ENCODE assay signal across 19 mouse cellular contexts in genomic region chr9:101996183-101996582, GRCm38 (mm10).
DNase-seq lines count a peak whose midpoint lies in the region; ATAC-seq lines count a peak whose summit lies in the region.
"Had no signal": no experiment of that assay in that cellular context is flagged by ENCODE, and none has a peak within 500 bp of the region (broad histone marks: within the 10 kb centered on the region; RNA-seq: fewer than 3 reads in every experiment).

No protein-coding gene starts in this region.

- no peak for DNase-seq in kidney, adult 11 months
- DNase-seq: cerebellum, adult 9-10 months; embryo, embryonic 11 days; gastrocnemius, postnatal 36 days; kidney, adult 9 months; kidney, postnatal 4 days; lung, postnatal 10 days; thymus, postnatal 25 days had no signal

- H3K36me3 ChIP-seq in erythroblast, embryonic 14.5 days (ENCODE audit: control insufficient read depth) = peaks cover 4% of the 10 kb centered on the region
- H3K36me3 ChIP-seq in hindbrain, embryonic 15.5 days = peaks cover 3% of the 10 kb centered on the region; the same call in 1 of the 2 replicates
- H3K36me3 ChIP-seq in hindbrain, embryonic 16.5 days (ENCODE audit: control insufficient read depth, insufficient read depth, low read length) = 0 out of 2 replicates have a peak, but pooled peaks cover 4% of the 10 kb centered on the region
- no peaks in the 10 kb centered on the region for H3K36me3 ChIP-seq in intestine, embryonic 16.5 days (ENCODE audit: control insufficient read depth, insufficient read depth, low read length)
- H3K36me3 ChIP-seq: embryonic facial prominence, embryonic 15.5 days; heart, embryonic 15.5 days had no signal

- peak overlapping the region; percentile 61 for H3K4me3 ChIP-seq in erythroblast, embryonic 14.5 days (replicated peaks)
- H3K4me3 ChIP-seq in hindbrain, embryonic 15.5 days = no peak overlapping the region
- no peak overlapping the region for H3K4me3 ChIP-seq in hindbrain, embryonic 16.5 days (ENCODE audit: low read length)
- no peak overlapping the region for H3K4me3 ChIP-seq in intestine, embryonic 16.5 days (ENCODE audit: low read length)
- H3K4me3 ChIP-seq: embryonic facial prominence, embryonic 15.5 days; forebrain, embryonic 13.5 days; heart, embryonic 15.5 days had no signal

- 66% methylated on average over 7 of the region's 7 CpGs for WGBS in hindbrain, embryonic 15.5 days
- WGBS in hindbrain, embryonic 16.5 days = 72% methylated on average over 7 of the region's 7 CpGs
- 73% methylated on average over 7 of the region's 7 CpGs for WGBS in intestine, embryonic 16.5 days

- ATAC-seq in erythroblast, adult 5-6 weeks (replicated peaks; ENCODE audit: low FRiP score, poor library complexity, severe bottlenecking) = no peak; the same call in 1 of the 2 replicates
- ATAC-seq in hindbrain, embryonic 15.5 days (ENCODE audit: low FRiP score, low read depth) = no peak
- ATAC-seq in hindbrain, embryonic 16.5 days = no peak
- ATAC-seq in erythroid progenitor cell, adult 5-6 weeks (replicated peaks; ENCODE audit: low FRiP score, poor library complexity, severe bottlenecking) = peak; percentile 5; the same call in 1 of the 2 replicates
- ATAC-seq in megakaryocyte-erythroid progenitor cell, adult 5-6 weeks (replicated peaks; ENCODE audit: low FRiP score, low TSS enrichment, poor library complexity, severe bottlenecking) = peak; percentile 9; the same call in 1 of the 2 replicates
- no peak for ATAC-seq in intestine, embryonic 16.5 days
- ATAC-seq: forebrain, embryonic 13.5 days had no signal

- H3K27ac ChIP-seq in hindbrain, embryonic 15.5 days (replicated peaks) = 0 out of 2 replicates have a peak overlapping the region, but pooled peaks have one; percentile 19
- no peak overlapping the region for H3K27ac ChIP-seq in hindbrain, embryonic 16.5 days (ENCODE audit: low read depth, low read length)
- H3K27ac ChIP-seq in intestine, embryonic 16.5 days (ENCODE audit: low read length) = no peak overlapping the region
- H3K27ac ChIP-seq: embryonic facial prominence, embryonic 15.5 days; forebrain, embryonic 13.5 days; heart, embryonic 15.5 days; stomach, postnatal 0 days had no signal

- no peak overlapping the region for H3K4me2 ChIP-seq in hindbrain, embryonic 15.5 days
- H3K4me2 ChIP-seq in hindbrain, embryonic 16.5 days (ENCODE audit: low read length) = no peak overlapping the region
- H3K4me2 ChIP-seq in intestine, embryonic 16.5 days (ENCODE audit: low read depth, low read length) = no peak overlapping the region
- H3K4me2 ChIP-seq: embryonic facial prominence, embryonic 15.5 days; forebrain, embryonic 13.5 days; heart, embryonic 15.5 days had no signal

- H3K27me3 ChIP-seq in erythroblast, embryonic 14.5 days (ENCODE audit: control insufficient read depth) = no peaks in the 10 kb centered on the region
- no peaks in the 10 kb centered on the region for H3K27me3 ChIP-seq in hindbrain, embryonic 15.5 days
- no peaks in the 10 kb centered on the region for H3K27me3 ChIP-seq in hindbrain, embryonic 16.5 days (replicated peaks; ENCODE audit: control insufficient read depth, insufficient read depth, low read length)
- H3K27me3 ChIP-seq in intestine, embryonic 16.5 days (replicated peaks; ENCODE audit: control insufficient read depth, insufficient read depth, low read length) = no peaks in the 10 kb centered on the region
- H3K27me3 ChIP-seq: embryonic facial prominence, embryonic 15.5 days; forebrain, embryonic 13.5 days had no signal

- H3K9me3 ChIP-seq in erythroblast, embryonic 14.5 days (ENCODE audit: control insufficient read depth, low read length) = peaks cover 2% of the 10 kb centered on the region
- no peaks in the 10 kb centered on the region for H3K9me3 ChIP-seq in hindbrain, embryonic 15.5 days
- H3K9me3 ChIP-seq in hindbrain, embryonic 16.5 days (ENCODE audit: control insufficient read depth, low read length) = no peaks in the 10 kb centered on the region
- no peaks in the 10 kb centered on the region; the same call in 1 of the 2 replicates for H3K9me3 ChIP-seq in intestine, embryonic 16.5 days (ENCODE audit: control insufficient read depth, low read length)
- H3K9me3 ChIP-seq: embryonic facial prominence, embryonic 15.5 days; forebrain, embryonic 13.5 days; heart, embryonic 15.5 days had no signal

- no peak overlapping the region for H3K9ac ChIP-seq in hindbrain, embryonic 15.5 days
- no peak overlapping the region for H3K9ac ChIP-seq in hindbrain, embryonic 16.5 days (ENCODE audit: low read depth, low read length)
- no peak overlapping the region for H3K9ac ChIP-seq in intestine, embryonic 16.5 days (ENCODE audit: low read depth, low read length)
- H3K9ac ChIP-seq: embryonic facial prominence, embryonic 15.5 days; forebrain, embryonic 13.5 days; heart, embryonic 15.5 days had no signal

- peaks cover 71% of the 10 kb centered on the region for H3K4me1 ChIP-seq in erythroblast, embryonic 14.5 days (ENCODE audit: control insufficient read depth)
- H3K4me1 ChIP-seq in hindbrain, embryonic 15.5 days (replicated peaks) = peaks cover 6% of the 10 kb centered on the region; the same call in 1 of the 2 replicates
- no peaks in the 10 kb centered on the region for H3K4me1 ChIP-seq in hindbrain, embryonic 16.5 days (ENCODE audit: control insufficient read depth, insufficient read depth, low read depth, low read length)
- no peaks in the 10 kb centered on the region for H3K4me1 ChIP-seq in intestine, embryonic 16.5 days (ENCODE audit: control insufficient read depth, insufficient read depth, low read length)
- H3K4me1 ChIP-seq: embryonic facial prominence, embryonic 15.5 days; forebrain, embryonic 13.5 days had no signal

Comparison
In these comparisons a context has a peak if more than half of its experiments do, and no peak if none do; other contexts are left out.
1. ATAC-seq: peak in erythroid progenitor cell, adult 5-6 weeks (single experiment) and megakaryocyte-erythroid progenitor cell, adult 5-6 weeks (single experiment); none in erythroblast, adult 5-6 weeks (single experiment), hindbrain, embryonic 15.5 days (single experiment), hindbrain, embryonic 16.5 days (single experiment) and intestine, embryonic 16.5 days (single experiment).